Mouse (Mus musculus) limb, embryonic 12.5 days (tissue): ENCODE measurements around the gene Ltbp1. TPM values are rescaled to one million over a fixed set of nuclear protein-coding genes. Genes with fewer than 3 reads are reported as not detected.

Experiments
- ATAC-seq: fragments of 200-750 bp; cut with Nextera tagmentation; 2 replicates; pipeline ENCODE4 v1.8.0; 2017; ENCODE audit warnings: low read depth, moderate TSS enrichment; ENCODE audit not compliant: insufficient number of reproducible peaks, insufficient read depth, low FRiP score, low TSS enrichment
- H3K27ac ChIP-seq: fragments of 300-500 bp; sonication (generic); 2 replicates; pipeline ENCODE4 v1.5.1; 2016; ENCODE audit warnings: mild to moderate bottlenecking, moderate library complexity
- H3K27me3 ChIP-seq: fragments of 300-500 bp; sonication (generic); 2 replicates; pipeline ENCODE4 v1.6.1; 2016; ENCODE audit warnings: mild to moderate bottlenecking, moderate library complexity
- H3K36me3 ChIP-seq: fragments of 300-500 bp; sonication (generic); 2 replicates; pipeline ENCODE4 v1.6.1; 2016; ENCODE audit warnings: mild to moderate bottlenecking, moderate library complexity
- H3K4me1 ChIP-seq: fragments of 300-500 bp; sonication (generic); replicated peaks from 2 replicates; pipeline ENCODE4 v1.6.1; 2016
- H3K4me2 ChIP-seq: fragments of 300-500 bp; sonication (generic); 2 replicates; pipeline ENCODE4 v1.6.1; 2016; ENCODE audit warnings: mild to moderate bottlenecking, moderate library complexity
- H3K4me3 ChIP-seq: fragments of 300-500 bp; sonication (generic); replicated peaks from 2 replicates; pipeline ENCODE4 v1.5.1; 2016; ENCODE audit warnings: mild to moderate bottlenecking
- H3K9ac ChIP-seq: fragments of 300-500 bp; sonication (generic); replicated peaks from 2 replicates; pipeline ENCODE4 v1.6.1; 2016; ENCODE audit warnings: mild to moderate bottlenecking, moderate library complexity
- H3K9me3 ChIP-seq: fragments of 300-500 bp; sonication (generic); 2 replicates; pipeline ENCODE4 v1.6.1; 2016; ENCODE audit warnings: mild to moderate bottlenecking, moderate library complexity
- WGBS: fragments of 180-500 bp; shearing (Covaris S2); methylation state at CpG from one replicate; pipeline ENCODE4 v1.1.7; 2016; 5-methylcytosine and 5-hydroxymethylcytosine counted together
- polyA plus RNA-seq: library from polyadenylated mRNA; unstranded; fragments of >200 nt; fragmentation: Nextera tagmentation; extraction: Ambion mirVana; gene quantifications from 2 replicates; pipeline ENCODE4 v1.2.1, GENCODE M21; 2016

The Ltbp1 gene
- polyA plus RNA-seq, 1 experiment from 2014 or later: 43.8 TPM

DNA sequence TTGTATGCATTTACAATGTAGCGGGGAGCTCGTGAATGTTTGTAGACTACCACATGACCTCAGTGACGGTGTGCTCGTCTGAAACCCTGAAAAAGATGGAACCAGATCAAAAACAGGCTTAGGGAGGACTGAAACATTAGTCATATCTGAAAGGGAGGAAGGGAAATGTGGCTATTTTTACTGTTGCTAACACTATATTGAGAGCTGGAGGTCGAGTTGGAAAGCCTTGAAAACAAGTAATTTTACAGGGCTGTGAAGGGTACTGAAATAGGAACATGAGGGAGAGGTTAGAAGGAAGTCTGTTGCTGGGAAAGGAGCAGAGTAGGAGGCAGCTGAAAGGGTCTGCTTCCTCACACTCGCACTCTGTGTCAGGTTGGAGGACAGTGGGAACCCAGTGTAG is 147.7 kb downstream of the Ltbp1 start:
- no peak overlapping the region for H3K4me3 ChIP-seq
- H3K9me3 ChIP-seq: no peaks in the 10 kb centered on the region
- no peak overlapping the region for H3K9ac ChIP-seq
- no peak overlapping the region for H3K27ac ChIP-seq
- H3K27me3 ChIP-seq: no peaks in the 10 kb centered on the region
- H3K4me2 ChIP-seq: no peak overlapping the region
- ATAC-seq: no peak
- 70% methylated on average over 6 of the region's 6 CpGs for WGBS
- H3K36me3 ChIP-seq: peaks cover 23% of the 10 kb centered on the region
- H3K4me1 ChIP-seq: no peaks in the 10 kb centered on the region

DNA sequence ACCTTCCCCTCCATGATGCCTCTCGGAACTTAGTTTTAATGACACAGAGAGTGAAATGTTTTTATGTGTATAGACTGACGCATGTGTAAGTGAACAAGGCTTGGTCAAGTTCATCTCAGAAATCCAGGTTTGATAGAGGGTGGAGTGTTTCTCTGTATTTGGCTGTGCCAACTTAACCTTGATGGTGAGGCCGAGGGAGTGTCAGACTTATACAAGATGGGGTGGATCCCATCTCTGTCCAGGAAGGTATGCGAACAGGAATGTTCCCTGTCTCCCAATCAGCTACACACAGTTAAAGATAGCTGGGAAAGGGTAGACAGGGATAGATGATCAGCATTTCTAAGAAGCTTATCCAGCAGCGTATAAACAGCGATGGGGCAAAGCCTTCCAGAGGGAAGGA is 153.0 kb downstream of the Ltbp1 start:
- WGBS: 89% methylated on average over 6 of the region's 6 CpGs
- no peak for ATAC-seq
- no peaks in the 10 kb centered on the region for H3K9me3 ChIP-seq

GRCm38 (mm10) chr17:75159066-75159787 is 153.9 kb downstream of the Ltbp1 start:
- no peak for ATAC-seq
- H3K27ac ChIP-seq: no peak overlapping the region

More for the DNA sequence above, 153.0 kb downstream of the Ltbp1 start:
- H3K27me3 ChIP-seq: no peaks in the 10 kb centered on the region
- H3K4me1 ChIP-seq: 0 out of 2 replicates have a peak, but pooled peaks cover 5% of the 10 kb centered on the region
- H3K36me3 ChIP-seq: peaks cover 10% of the 10 kb centered on the region; the same call in 1 of the 2 replicates
- no peak overlapping the region for H3K4me3 ChIP-seq
- no peak overlapping the region for H3K4me2 ChIP-seq
- H3K9ac ChIP-seq: no peak overlapping the region
- H3K27ac ChIP-seq: no peak overlapping the region

DNA sequence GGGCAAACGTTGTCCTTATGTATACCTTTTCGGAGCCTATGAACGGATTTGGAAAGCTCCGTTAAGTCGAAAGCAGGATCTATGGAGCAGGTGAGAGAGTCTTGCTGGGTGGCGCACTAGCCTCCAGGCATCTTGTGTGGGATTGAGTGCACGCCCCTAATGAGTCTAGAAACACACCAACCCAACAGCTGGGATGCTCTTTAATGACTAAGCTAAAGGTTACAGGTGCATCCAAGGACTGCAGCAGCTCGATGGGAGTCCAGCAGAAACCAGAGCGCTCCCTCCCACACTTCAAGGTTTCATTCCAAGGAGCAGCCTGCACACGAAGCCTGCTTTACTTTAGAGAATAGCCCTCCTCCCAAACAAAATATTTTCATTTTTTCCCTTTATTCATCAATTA is 155.7 kb downstream of the Ltbp1 start:
- H3K4me1 ChIP-seq: peaks cover 8% of the 10 kb centered on the region; the same call in 1 of the 2 replicates
- no peaks in the 10 kb centered on the region for H3K27me3 ChIP-seq
- no peak for ATAC-seq
- H3K36me3 ChIP-seq: peaks cover 10% of the 10 kb centered on the region
- no peaks in the 10 kb centered on the region for H3K9me3 ChIP-seq
- no peak overlapping the region for H3K4me2 ChIP-seq
- no peak overlapping the region for H3K9ac ChIP-seq
- WGBS: 76% methylated on average over 10 of the region's 10 CpGs
- no peak overlapping the region for H3K27ac ChIP-seq
- H3K4me3 ChIP-seq: no peak overlapping the region

More at GRCm38 (mm10) chr17:75159066-75159787, 153.9 kb downstream of the Ltbp1 start:
- Histone ChIP-seq H3K4me2 (no peak overlapping the region), H3K9ac (no peak overlapping the region), H3K36me3 (peaks cover 10% of the 10 kb centered on the region; the same call in 1 of the 2 replicates), H3K4me3 (no peak overlapping the region), H3K27me3 (no peaks in the 10 kb centered on the region), H3K9me3 (no peaks in the 10 kb centered on the region), H3K4me1 (0 out of 2 replicates have a peak, but pooled peaks cover 5% of the 10 kb centered on the region)
- WGBS: 93% methylated on average over 8 of the region's 8 CpGs

GRCm38 (mm10) chr17:75161931-75162330 is 156.6 kb downstream of the Ltbp1 start:
- Histone ChIP-seq H3K27ac (no peak overlapping the region), H3K4me1 (peaks cover 8% of the 10 kb centered on the region; the same call in 1 of the 2 replicates), H3K4me2 (no peak overlapping the region), H3K4me3 (no peak overlapping the region), H3K27me3 (no peaks in the 10 kb centered on the region), H3K36me3 (peaks cover 10% of the 10 kb centered on the region), H3K9me3 (no peaks in the 10 kb centered on the region), H3K9ac (no peak overlapping the region)
- no peak for ATAC-seq
- WGBS: 77% methylated on average over 4 of the region's 4 CpGs

DNA sequence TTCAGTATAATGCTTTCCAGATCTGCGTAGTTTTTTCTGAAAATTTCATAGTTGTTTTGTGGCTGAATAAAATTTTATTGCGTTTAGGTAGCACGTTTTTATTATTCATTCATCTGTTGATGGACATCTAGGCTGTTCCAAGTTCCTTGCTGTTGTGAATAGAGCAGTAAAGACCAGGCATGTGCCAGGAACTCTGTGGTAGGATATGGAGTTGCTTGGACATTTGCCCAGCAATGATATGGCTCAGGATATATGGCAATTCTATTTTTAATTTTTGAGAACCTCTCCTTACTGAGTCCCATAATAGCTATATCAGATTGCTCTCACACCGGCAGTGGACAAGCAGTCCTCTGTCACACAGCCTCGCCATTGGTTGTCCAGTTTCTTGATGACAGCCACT is 159.2 kb downstream of the Ltbp1 start:
- Histone ChIP-seq H3K4me1 (peaks cover 8% of the 10 kb centered on the region; the same call in 1 of the 2 replicates), H3K27ac (no peak overlapping the region), H3K27me3 (no peaks in the 10 kb centered on the region), H3K9ac (no peak overlapping the region), H3K4me3 (no peak overlapping the region), H3K36me3 (peaks cover 10% of the 10 kb centered on the region), H3K4me2 (no peak overlapping the region), H3K9me3 (no peaks in the 10 kb centered on the region)
- ATAC-seq: no peak
- WGBS: 78% methylated on average over 5 of the region's 5 CpGs

GRCm38 (mm10) chr17:75168572-75169200 is 163.3 kb downstream of the Ltbp1 start:
- peaks cover 6% of the 10 kb centered on the region for H3K36me3 ChIP-seq
- H3K4me3 ChIP-seq: no peak overlapping the region
- H3K27ac ChIP-seq: no peak overlapping the region
- WGBS: 90% methylated on average over 3 of the region's 3 CpGs
- no peaks in the 10 kb centered on the region for H3K27me3 ChIP-seq
- no peak overlapping the region for H3K9ac ChIP-seq
- no peak overlapping the region for H3K4me2 ChIP-seq
- no peak for ATAC-seq
- peaks cover 7% of the 10 kb centered on the region; the same call in 1 of the 2 replicates for H3K4me1 ChIP-seq
- no peaks in the 10 kb centered on the region for H3K9me3 ChIP-seq

- H3K4me1 ChIP-seq: peaks cover 7% of the 10 kb centered on the region; the same call in 1 of the 2 replicates
- no peaks in the 10 kb centered on the region for H3K9me3 ChIP-seq
- WGBS: 89% methylated on average over 7 of the region's 7 CpGs
- no peak for ATAC-seq
- H3K9ac ChIP-seq: no peak overlapping the region
- H3K4me3 ChIP-seq: no peak overlapping the region
- H3K27ac ChIP-seq: no peak overlapping the region
- no peaks in the 10 kb centered on the region for H3K36me3 ChIP-seq
- H3K27me3 ChIP-seq: no peaks in the 10 kb centered on the region
- no peak overlapping the region for H3K4me2 ChIP-seq
Observed at GRCm38 (mm10) chr17:75171659-75172058, 166.3 kb downstream of the Ltbp1 start.

GRCm38 (mm10) chr17:75172685-75173205 is 167.4 kb downstream of the Ltbp1 start:
- no peak overlapping the region for H3K27ac ChIP-seq
- H3K4me3 ChIP-seq: no peak overlapping the region
- H3K4me2 ChIP-seq: no peak overlapping the region
- no peak for ATAC-seq
- no peaks in the 10 kb centered on the region for H3K27me3 ChIP-seq
- H3K9me3 ChIP-seq: no peaks in the 10 kb centered on the region
- 86% methylated on average over 7 of the region's 7 CpGs for WGBS
- H3K4me1 ChIP-seq: peaks cover 15% of the 10 kb centered on the region
- no peak overlapping the region for H3K9ac ChIP-seq
- no peaks in the 10 kb centered on the region for H3K36me3 ChIP-seq

DNA sequence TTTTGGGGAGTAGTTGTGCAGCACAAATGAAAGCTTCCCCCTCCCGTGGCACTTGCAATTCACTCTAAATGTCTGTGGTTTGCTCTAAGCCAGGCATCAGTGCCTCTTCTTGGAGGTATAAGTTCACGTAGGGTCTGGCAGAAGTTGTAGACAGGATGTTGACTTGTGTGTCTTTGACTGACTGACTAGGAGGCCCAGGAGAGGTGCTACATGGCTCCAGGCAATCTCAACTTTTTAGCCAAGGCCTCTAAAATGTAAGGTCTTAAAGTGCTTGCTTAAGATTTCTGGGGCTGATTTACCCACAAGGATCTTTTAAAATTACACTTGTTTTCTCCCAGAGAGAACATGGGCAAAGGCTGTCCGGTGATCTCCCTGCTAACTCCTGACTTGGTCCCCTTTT is 169.1 kb downstream of the Ltbp1 start:
- no peak for ATAC-seq
- no peak overlapping the region for H3K4me2 ChIP-seq
- no peaks in the 10 kb centered on the region for H3K27me3 ChIP-seq
- no peaks in the 10 kb centered on the region for H3K9me3 ChIP-seq
- H3K9ac ChIP-seq: no peak overlapping the region
- H3K4me1 ChIP-seq: peaks cover 31% of the 10 kb centered on the region
- H3K4me3 ChIP-seq: no peak overlapping the region
- no peaks in the 10 kb centered on the region for H3K36me3 ChIP-seq
- WGBS: 86% methylated on average over 3 of the region's 3 CpGs
- H3K27ac ChIP-seq: no peak overlapping the region
